26 mouse cellular contexts compared by ENCODE assay signal in the genomic region with DNA sequence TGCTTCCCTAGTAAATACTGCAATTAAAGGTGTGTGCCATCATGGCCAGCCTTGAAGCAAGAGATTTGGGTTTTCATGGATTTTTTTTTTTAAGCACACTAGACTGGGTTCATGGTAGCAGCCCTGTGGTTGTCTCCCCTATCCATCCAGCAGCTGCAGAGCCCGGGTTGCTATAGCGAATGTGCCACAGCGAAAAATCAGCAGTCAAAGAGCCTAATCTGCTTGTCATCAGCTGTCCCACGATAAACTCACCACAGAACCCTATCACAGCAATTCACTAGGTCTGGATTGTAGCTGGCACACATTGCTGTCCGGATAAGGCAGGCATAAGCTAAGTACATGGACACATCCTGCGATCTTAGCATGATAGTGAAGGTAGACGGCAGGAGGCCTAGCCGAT. TPM values are rescaled to one million over a fixed set of nuclear protein-coding genes. Genes with fewer than 3 reads are reported as not detected.
"Had no signal": no experiment of that assay in that cellular context is flagged by ENCODE, and none has a peak within 500 bp of the region (broad histone marks: within the 10 kb centered on the region; RNA-seq: fewer than 3 reads in every experiment).

No protein-coding gene starts in this region.

- H3K4me2 ChIP-seq: embryonic facial prominence, embryonic 12.5 days; embryonic facial prominence, embryonic 13.5 days; embryonic facial prominence, embryonic 15.5 days; forebrain, embryonic 12.5 days; forebrain, embryonic 13.5 days; forebrain, embryonic 15.5 days had no signal

- H3K27ac ChIP-seq: embryonic facial prominence, embryonic 12.5 days; embryonic facial prominence, embryonic 13.5 days; embryonic facial prominence, embryonic 15.5 days; forebrain, embryonic 10.5 days; forebrain, embryonic 12.5 days; forebrain, embryonic 13.5 days; forebrain, embryonic 15.5 days; gastrocnemius, adult 2 months; heart, adult 2 months had no signal

- H3K9ac ChIP-seq: embryonic facial prominence, embryonic 12.5 days; embryonic facial prominence, embryonic 13.5 days; embryonic facial prominence, embryonic 15.5 days; forebrain, embryonic 12.5 days; forebrain, embryonic 13.5 days; forebrain, embryonic 15.5 days; forebrain, postnatal 0 days had no signal

- ATAC-seq: forebrain, embryonic 13.5 days; forebrain, embryonic 14.5 days; forebrain, embryonic 15.5 days; forebrain, embryonic 16.5 days; forebrain, postnatal 0 days had no signal

- DNase-seq: cerebellum, adult 9-10 months; cerebellum, adult 9-11 months; cerebellum, postnatal 10 days; cerebellum, postnatal 14 days; cerebellum, postnatal 25 days; cerebellum, postnatal 36 days; embryo, embryonic 11 days; forebrain, postnatal 0 days; gastrocnemius, adult 2 months; gastrocnemius, postnatal 10 days; gastrocnemius, postnatal 14 days; gastrocnemius, postnatal 25 days; gastrocnemius, postnatal 36 days; heart, adult 11 months; heart, adult 18-20 months; heart, adult 2 months had no signal

- H3K9me3 ChIP-seq: embryonic facial prominence, embryonic 15.5 days; forebrain, embryonic 15.5 days had no signal

- H3K4me3 ChIP-seq: embryonic facial prominence, embryonic 12.5 days; embryonic facial prominence, embryonic 13.5 days; embryonic facial prominence, embryonic 15.5 days; erythroblast, embryonic 14.5 days; forebrain, embryonic 10.5 days; forebrain, embryonic 12.5 days; forebrain, embryonic 13.5 days; forebrain, embryonic 15.5 days; gastrocnemius, adult 2 months; heart, adult 2 months had no signal

- H3K27me3 ChIP-seq: embryonic facial prominence, embryonic 12.5 days; embryonic facial prominence, embryonic 13.5 days; embryonic facial prominence, embryonic 15.5 days; forebrain, embryonic 12.5 days; forebrain, embryonic 13.5 days; forebrain, embryonic 15.5 days had no signal

- H3K4me1 ChIP-seq: embryonic facial prominence, embryonic 12.5 days; embryonic facial prominence, embryonic 13.5 days; embryonic facial prominence, embryonic 15.5 days; forebrain, embryonic 10.5 days; forebrain, embryonic 12.5 days; forebrain, embryonic 13.5 days; forebrain, embryonic 15.5 days had no signal

- H3K36me3 ChIP-seq: embryonic facial prominence, embryonic 12.5 days; embryonic facial prominence, embryonic 13.5 days; embryonic facial prominence, embryonic 15.5 days; forebrain, embryonic 10.5 days; forebrain, embryonic 12.5 days; forebrain, embryonic 15.5 days had no signal

RNA-seq across cellular contexts. Expression of gene Hpse, which starts 17.4 kb away (rescaled TPM):
- polyA plus RNA-seq: erythroblast, embryonic 14.5 days had no signal
